Mouse (Mus musculus) heart, adult 9 months (tissue): ENCODE data around the gene Chd1l.
A peak's percentile ranks its signal among the peaks of the same experiment; 100 is the strongest.

ENCODE experiments used
- DNase-seq, 2 experiments: peaks; one replicate each; pipeline ENCODE4 v3.0.0; 2022; ENCODE audit warnings: low spot score in 2 of 2

The Chd1l gene

GRCm38 (mm10) chr3:97617091-97617825, 7.3 kb upstream of the Chd1l start:
- DNase-seq = no peak

GRCm38 (mm10) chr3:97615933-97616332, 5.9 kb upstream of the Chd1l start:
- no peak for DNase-seq

- no peak for DNase-seq
Measured at GRCm38 (mm10) chr3:97615154-97615553, 5.2 kb upstream of the Chd1l start.

DNA sequence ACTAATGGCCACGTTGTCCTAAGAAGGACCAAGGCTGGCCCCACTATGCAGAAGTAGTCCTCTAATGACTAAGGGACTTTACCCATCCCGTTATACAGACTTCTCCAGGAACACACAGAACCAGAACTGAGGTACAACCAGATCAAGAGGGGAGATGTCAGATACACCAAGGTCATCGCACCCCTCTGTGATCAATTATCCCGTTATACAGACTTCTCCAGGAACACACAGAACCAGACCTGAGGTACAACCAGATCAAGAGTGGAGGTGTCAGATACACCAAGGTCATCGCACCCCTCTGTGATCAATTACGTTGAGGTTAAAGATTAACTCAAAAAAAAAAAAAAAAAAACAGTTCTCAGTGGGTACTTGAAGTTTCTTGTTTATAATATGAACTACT, 1.0 kb upstream of the Chd1l start:
- no peak for DNase-seq

DNA sequence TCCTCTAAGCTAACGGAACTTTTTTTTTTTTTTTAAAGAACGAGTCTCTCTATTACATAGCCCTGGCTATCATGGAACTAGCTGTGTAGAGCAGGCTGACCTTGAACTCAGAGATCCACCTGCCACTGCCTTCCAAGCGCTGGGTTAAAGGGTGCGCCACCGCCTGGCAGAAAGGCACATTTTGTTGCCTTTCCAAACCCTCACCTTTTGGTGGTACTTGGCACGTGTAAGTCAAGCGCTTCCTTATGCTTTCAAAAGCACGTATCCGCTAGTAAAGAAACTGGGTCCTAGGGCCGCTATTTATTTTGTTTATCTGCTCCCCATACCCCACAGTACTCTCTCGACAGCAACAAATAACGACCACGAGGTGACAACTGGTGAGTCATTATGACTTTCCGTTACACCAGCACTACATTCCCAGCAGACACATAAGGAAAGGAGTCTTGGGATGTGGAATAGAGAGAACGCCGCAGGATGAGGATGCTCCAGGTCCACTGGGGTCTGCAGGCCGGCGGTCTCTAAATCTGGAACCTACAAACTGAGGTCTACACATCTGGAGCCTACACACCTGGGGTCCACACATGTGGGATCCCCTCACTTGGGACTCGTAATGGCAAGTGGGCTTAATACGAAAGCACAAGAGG, 680 bp downstream of the Chd1l start:
- peak in 1 of 2 experiments; percentile 24 for DNase-seq

DNA sequence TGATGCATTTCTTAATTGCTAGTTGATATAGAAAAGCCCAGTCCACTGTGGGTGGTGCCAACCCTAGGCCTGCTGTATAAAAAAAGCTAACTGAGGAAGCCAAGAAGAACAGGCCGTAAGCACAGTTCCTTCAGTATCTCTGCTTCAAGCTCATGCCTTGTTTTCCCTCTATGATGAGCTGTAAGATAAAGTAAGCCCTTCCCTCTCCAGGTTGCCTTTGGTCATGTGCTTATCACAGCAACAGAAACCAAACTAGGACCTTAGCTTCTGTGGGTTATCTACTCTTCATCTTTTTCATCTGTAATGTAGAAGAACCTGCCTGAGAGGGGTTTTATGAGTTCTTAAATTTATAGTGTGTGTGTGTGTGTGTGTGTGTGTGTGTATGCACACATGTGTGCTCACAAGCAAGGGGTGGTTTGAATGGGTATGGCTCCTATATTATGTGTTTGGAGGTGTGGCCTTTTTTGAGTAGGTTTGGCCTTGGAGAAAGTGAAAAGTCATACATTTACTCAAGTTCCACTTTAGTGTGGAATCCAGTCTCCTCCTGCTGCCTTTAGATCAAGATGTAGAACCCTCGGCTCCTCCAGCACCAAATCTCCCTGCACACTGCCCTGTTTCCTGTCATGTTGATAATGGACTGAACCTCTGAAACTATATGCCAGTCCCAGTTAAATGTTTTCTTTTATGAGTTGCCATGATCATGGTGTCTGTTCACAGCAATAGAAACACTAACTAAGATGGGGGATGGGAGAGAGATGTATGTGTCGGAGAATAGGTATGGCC, 9.8 kb downstream of the Chd1l start:
- DNase-seq = no peak

DNA sequence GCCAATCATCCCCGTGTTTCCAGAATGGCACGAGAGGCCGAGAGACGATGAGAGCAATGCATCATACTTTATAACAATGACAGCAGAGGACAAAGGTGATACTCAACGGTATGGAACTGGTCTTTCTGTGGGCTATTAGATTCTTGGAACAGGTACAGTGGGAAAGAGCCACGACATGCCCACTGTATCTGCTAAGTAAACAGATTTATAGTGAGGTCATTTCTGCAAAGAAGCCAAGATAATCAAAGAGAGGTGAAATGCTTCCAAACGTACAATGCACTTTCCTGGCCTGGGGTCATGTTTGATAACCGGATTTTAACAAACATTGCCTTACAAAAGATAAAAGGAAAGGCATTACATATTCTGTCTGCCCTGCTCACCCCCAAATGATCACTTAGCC, 13.2 kb downstream of the Chd1l start:
- no peak for DNase-seq

DNA sequence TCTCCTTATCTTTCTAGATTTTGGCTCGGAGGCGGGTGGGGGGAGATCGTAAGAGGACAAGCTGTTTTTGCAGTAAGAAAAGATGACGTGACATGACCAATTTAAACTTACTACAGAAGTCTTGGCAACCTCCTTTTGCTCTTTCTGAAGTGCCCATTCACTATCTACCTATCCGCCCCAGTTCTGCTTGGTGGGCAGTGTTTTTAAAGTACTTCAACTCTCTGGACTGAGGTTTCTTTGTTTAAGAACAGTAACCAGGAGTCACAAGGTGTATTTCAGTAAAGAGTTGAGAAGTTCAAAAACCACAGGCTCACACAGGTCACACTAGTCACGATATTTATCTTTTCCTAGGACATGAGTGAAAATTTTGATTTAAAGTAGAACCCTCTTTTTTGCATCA, 14.9 kb downstream of the Chd1l start:
- no peak for DNase-seq

DNA sequence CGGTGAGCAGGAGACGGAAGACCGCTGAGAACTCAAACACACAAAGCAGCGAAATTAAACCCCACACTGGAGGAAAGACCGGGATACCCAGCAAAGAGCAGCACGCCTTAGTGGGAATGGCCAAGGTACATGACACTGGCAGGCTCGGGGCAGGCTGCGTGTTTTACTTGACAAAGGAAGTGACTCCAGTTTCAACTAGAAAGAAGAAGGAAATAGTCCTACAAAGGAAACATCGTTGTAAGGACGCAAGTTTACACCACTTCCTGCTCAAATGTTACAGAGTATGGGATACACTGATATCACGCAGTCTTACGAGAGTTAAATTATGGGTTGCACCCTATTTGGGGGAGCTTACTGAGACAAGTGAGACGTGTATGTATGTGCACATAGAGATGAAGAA, 15.9 kb downstream of the Chd1l start:
- no peak for DNase-seq

- no peak for DNase-seq
Measured at GRCm38 (mm10) chr3:97593089-97593488, 16.9 kb downstream of the Chd1l start.

- no peak for DNase-seq
Measured at GRCm38 (mm10) chr3:97590699-97591098, 19.3 kb downstream of the Chd1l start.

- no peak for DNase-seq
Measured at GRCm38 (mm10) chr3:97587656-97588055, 22.3 kb downstream of the Chd1l start.

DNA sequence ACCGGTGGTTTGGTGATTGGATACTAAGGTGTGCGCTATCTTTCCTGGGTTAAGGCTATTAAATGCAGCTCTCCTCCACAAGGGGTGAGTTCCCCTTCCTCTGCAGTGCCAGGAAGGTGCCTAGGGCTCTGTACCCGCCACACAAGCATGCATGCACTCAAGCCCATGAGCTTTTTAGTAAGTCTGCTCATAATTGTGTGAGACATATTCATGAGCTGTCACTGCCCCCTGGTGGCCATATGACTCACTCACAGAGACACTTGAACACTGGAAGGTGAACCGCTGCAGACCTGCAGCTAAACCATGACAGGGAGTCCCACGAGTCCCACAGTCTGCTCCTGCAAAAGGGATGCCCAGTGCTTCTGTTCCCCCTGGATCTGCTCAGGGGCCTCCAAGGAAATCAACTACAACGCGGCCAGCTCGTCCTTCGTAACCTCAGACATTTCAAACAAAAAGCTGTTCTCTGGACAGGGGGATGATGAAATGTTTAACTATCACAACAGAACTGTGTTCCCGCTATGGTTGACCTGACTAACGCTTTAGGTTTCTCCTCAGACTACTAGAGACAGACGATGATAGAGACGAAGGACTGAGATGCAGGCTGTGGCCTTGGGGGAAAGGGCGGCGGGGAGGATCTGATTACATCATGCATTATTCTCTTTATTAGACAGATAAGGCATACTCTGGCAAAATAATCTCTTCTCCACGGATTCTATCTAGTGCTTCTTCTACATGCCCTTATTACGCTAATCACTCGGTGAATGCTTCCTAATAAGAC, 24.4 kb downstream of the Chd1l start:
- DNase-seq = peak; percentile 15 to 42

- DNase-seq = no peak
Measured at GRCm38 (mm10) chr3:97573807-97574206, 36.2 kb downstream of the Chd1l start.

DNA sequence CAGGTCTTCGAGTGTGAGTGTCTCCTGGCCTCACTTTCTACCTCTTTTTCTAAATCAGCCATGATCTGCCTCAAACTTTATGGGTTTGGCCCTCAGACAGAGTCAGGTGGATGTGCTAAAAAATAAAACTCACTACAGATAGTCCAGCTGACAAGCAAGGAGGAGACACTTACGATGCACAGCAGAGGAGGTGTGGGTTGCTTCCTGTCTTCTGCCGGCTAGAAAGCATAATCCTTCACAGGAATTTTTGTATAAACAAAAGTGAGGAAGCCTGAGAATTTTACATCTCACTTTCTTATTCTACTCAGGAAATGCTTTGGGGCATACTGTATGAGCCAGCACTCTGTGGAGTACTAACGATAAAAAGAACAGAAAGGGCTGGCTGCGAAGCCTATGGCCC, 45.4 kb downstream of the Chd1l start:
- no peak for DNase-seq

DNA sequence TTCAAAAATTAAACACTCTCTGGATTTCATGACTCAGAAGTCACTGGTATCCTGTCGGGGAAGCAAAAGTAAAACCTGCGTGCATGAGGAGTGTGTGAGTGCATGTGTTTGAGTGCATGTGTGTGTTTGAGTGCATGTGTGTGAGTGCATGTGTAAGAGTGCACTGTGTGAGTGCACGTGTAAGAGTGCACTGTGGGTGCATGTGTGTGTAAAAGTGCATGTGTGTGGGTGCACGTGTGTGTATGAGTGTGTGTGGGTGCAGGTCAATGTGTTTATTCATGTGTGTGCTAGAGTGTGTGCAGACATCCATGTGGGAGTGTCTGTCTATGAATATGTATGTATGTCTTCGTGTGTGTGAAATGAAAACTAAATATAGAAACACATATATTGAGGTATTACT, 51.4 kb downstream of the Chd1l start:
- DNase-seq = no peak

- no peak for DNase-seq
Measured at GRCm38 (mm10) chr3:97546205-97546604, 63.8 kb downstream of the Chd1l start.

- DNase-seq = no peak
Measured at GRCm38 (mm10) chr3:97540171-97540570, 69.8 kb downstream of the Chd1l start.

DNA sequence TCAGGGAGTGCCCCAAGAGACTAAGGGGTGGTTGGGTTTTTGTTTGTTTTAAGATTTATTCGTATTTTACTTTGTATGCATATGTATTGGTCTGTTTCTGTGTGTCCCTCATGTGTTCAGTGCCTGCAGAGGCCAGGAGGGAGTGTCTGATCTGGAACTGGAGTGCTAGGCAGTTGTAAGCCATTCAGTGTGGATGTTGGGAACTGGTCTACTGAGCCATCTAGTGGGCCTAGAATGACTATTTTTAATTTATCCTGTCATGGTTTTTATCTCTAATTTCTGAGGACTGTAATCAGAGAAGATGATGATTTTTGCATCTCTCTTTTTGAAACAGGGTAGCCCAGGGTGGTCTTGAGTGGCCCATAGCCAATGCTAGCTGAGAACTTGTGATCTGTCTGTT, 71.4 kb downstream of the Chd1l start:
- no peak for DNase-seq

- DNase-seq = no peak
Measured at GRCm38 (mm10) chr3:97537006-97537405, 73.0 kb downstream of the Chd1l start.

GRCm38 (mm10) chr3:97535660-97536059, 74.3 kb downstream of the Chd1l start:
- DNase-seq = no peak

DNA sequence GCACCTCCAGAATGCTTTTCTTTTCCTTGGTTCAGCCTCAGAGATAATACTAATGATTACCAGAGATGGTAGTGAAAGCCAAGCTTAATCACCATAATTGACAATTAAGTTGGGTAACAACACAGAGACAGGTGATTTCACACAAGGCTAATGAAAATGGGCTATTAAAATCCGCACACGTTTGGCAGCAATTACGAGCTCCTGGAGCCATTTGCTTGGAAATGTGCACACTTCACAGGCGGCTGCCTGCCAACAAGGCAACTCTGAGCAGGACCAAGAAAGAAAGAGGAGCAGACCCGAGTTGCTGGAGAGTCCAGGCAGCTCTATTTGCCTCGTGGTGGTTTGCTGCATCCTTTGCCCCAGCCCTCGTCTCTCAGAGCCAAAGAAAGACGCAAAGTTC, 84.5 kb downstream of the Chd1l start:
- no peak for DNase-seq
